Mouse (Mus musculus) CH12.LX (cell line): ENCODE data around the gene Ccdc167. TPM values are rescaled to one million over a fixed set of nuclear protein-coding genes. Genes with fewer than 3 reads are reported as not detected.
A peak's percentile ranks its signal among the peaks of the same experiment; 100 is the strongest.

Source experiments
- DNase-seq: peaks from one replicate; pipeline ENCODE4 v3.0.0-alpha.2; 2013; ENCODE audit errors: extremely low read depth
- H3K27ac ChIP-seq: 2 replicates; pipeline ENCODE4 v1.5.1; 2012; ENCODE audit warnings: low read depth, mild to moderate bottlenecking, control low read depth, moderate library complexity; ENCODE audit not compliant: insufficient read depth
- H3K27me3 ChIP-seq: replicated peaks from 2 replicates; pipeline ENCODE3; 2012; ENCODE audit warnings: inconsistent platforms
- H3K36me3 ChIP-seq, 2 experiments: replicated peaks in 1 of 2; 2 replicates each; pipeline versions ENCODE3 to v1.6.1; 2012; ENCODE audit warnings: inconsistent platforms in 1 of 2, low read length in 1 of 2, mild to moderate bottlenecking in 1 of 2, mixed read lengths in 1 of 2, moderate library complexity in 1 of 2; ENCODE audit not compliant: control insufficient read depth in 1 of 2, insufficient read depth in 1 of 2
- H3K4me1 ChIP-seq, 2 experiments: 2 replicates each; pipeline ENCODE4 v1.6.1; 2012; ENCODE audit warnings: inconsistent platforms in 1 of 2, moderate library complexity in 1 of 2; ENCODE audit not compliant: insufficient read depth in 2 of 2, control insufficient read depth in 1 of 2
- H3K4me2 ChIP-seq: 2 replicates; pipeline ENCODE4 v1.6.1; 2012; ENCODE audit warnings: low read depth, mild to moderate bottlenecking, control low read depth; ENCODE audit not compliant: poor library complexity, insufficient read depth, severe bottlenecking
- H3K4me3 ChIP-seq, 3 experiments: fragments of 150-350 bp in 1 of 3; sonication (generic) in 1 of 3; replicated peaks in 1 of 3; 2 replicates each; pipeline versions ENCODE3 to v1.5.1; 2011 to 2012; ENCODE audit warnings: low read depth in 2 of 3, low read length in 2 of 3, mild to moderate bottlenecking in 2 of 3, moderate library complexity in 2 of 3, control low read depth in 1 of 3, improper control_type of control experiment in 1 of 3, inconsistent platforms in 1 of 3, mixed read lengths in 1 of 3; ENCODE audit not compliant: poor library complexity in 1 of 3
- H3K79me2 ChIP-seq: replicated peaks from 2 replicates; pipeline ENCODE4 v1.6.1; 2012; ENCODE audit warnings: mild to moderate bottlenecking, moderate library complexity; ENCODE audit not compliant: control insufficient read depth, poor library complexity, insufficient read depth, severe bottlenecking; ENCODE audit errors: extremely low read depth
- H3K9ac ChIP-seq: 2 replicates; pipeline ENCODE4 v1.6.1; 2012; ENCODE audit warnings: low read depth, mild to moderate bottlenecking, control low read depth, moderate library complexity; ENCODE audit not compliant: insufficient read depth
- H3K9me3 ChIP-seq: replicated peaks from 2 replicates; pipeline ENCODE3; 2012; ENCODE audit warnings: low read length, inconsistent platforms, mixed read lengths
- BHLHE40 ChIP-seq: IDR thresholded peaks from 2 replicates; pipeline ENCODE4 v1.6.1; 2011; ENCODE audit warnings: mild to moderate bottlenecking, low read depth, low read length, improper control_type of control experiment
- CHD1 ChIP-seq: IDR thresholded peaks from 2 replicates; pipeline ENCODE4 v1.6.1; 2012; ENCODE audit warnings: low read depth, low read length, improper control_type of control experiment, inconsistent platforms
- E2F4 ChIP-seq: IDR thresholded peaks from 2 replicates; pipeline ENCODE4 v1.6.1; 2011; ENCODE audit warnings: low read depth, low read length, improper control_type of control experiment; ENCODE audit not compliant: insufficient replicate concordance
- JUN ChIP-seq: IDR thresholded peaks from 2 replicates; pipeline ENCODE4 v1.6.1; 2011; ENCODE audit warnings: low read depth, mild to moderate bottlenecking, low read length, improper control_type of control experiment, moderate library complexity; ENCODE audit not compliant: insufficient read depth
- KAT2A ChIP-seq: IDR thresholded peaks from 2 replicates; pipeline ENCODE4 v1.6.1; 2012; ENCODE audit warnings: low read length, improper control_type of control experiment, inconsistent platforms; ENCODE audit not compliant: insufficient replicate concordance
- MAX ChIP-seq: IDR thresholded peaks from 2 replicates; pipeline ENCODE4 v1.6.1; 2011; ENCODE audit warnings: low read length, improper control_type of control experiment
- MEF2A ChIP-seq: IDR thresholded peaks from 2 replicates; pipeline ENCODE4 v1.6.1; 2014; ENCODE audit warnings: low read depth, mild to moderate bottlenecking, inconsistent platforms, low read length, improper control_type of control experiment, borderline replicate concordance
- MYC ChIP-seq: IDR thresholded peaks from 2 replicates; pipeline ENCODE4 v1.6.1; 2011; ENCODE audit warnings: low read depth, mild to moderate bottlenecking, improper control_type of control experiment, low read length
- NELFE ChIP-seq: IDR thresholded peaks from 2 replicates; pipeline ENCODE4 v1.6.1; 2011; ENCODE audit warnings: low read depth, low read length, improper control_type of control experiment
- PAX5 ChIP-seq: IDR thresholded peaks from 2 replicates; pipeline ENCODE4 v1.6.1; 2012; ENCODE audit warnings: low read length, inconsistent platforms, mixed read lengths
- POLR2A ChIP-seq: IDR thresholded peaks from 2 replicates; pipeline ENCODE4 v1.6.1; 2011; ENCODE audit warnings: low read depth, mild to moderate bottlenecking, improper control_type of control experiment, low read length
- POLR2AphosphoS2 ChIP-seq: IDR thresholded peaks from 2 replicates; pipeline ENCODE4 v1.6.1; 2011; ENCODE audit warnings: low read depth, low read length, improper control_type of control experiment
- RCOR1 ChIP-seq: conservative IDR thresholded peaks from 2 replicates; pipeline ENCODE4 v1.6.1; 2012; ENCODE audit warnings: low read depth, mild to moderate bottlenecking, inconsistent platforms, low read length, improper control_type of control experiment
- SIN3A ChIP-seq: IDR thresholded peaks from 2 replicates; pipeline ENCODE4 v1.6.1; 2012; ENCODE audit warnings: low read length, improper control_type of control experiment, inconsistent platforms
- TBP ChIP-seq: conservative IDR thresholded peaks from 2 replicates; pipeline ENCODE4 v1.6.1; 2011; ENCODE audit warnings: low read depth, low read length, improper control_type of control experiment
- TCF12 ChIP-seq: IDR thresholded peaks from 2 replicates; pipeline ENCODE4 v1.6.1; 2014; ENCODE audit warnings: low read depth, mild to moderate bottlenecking, inconsistent platforms, low read length, improper control_type of control experiment
- UBTF ChIP-seq: IDR thresholded peaks from 2 replicates; pipeline ENCODE4 v1.6.1; 2012; ENCODE audit warnings: low read depth, mild to moderate bottlenecking, inconsistent platforms, low read length, improper control_type of control experiment, moderate library complexity
- ZNF384 ChIP-seq: IDR thresholded peaks from 2 replicates; pipeline ENCODE4 v1.6.1; 2012; ENCODE audit warnings: low read depth, low read length, improper control_type of control experiment, inconsistent platforms
- dilution Hi-C: fragments of 300-500 bp; cut with MboI; formaldehyde crosslinking; loops from 2 replicates; pipeline ENCODE4 v1.14.3; 2020; ENCODE audit warnings: low sequenced_read_pairs; ENCODE audit not compliant: extremely low pct_unique_long_range_greater_than_20kb, extremely low pct_ligation_motif_present
- in situ Hi-C: fragments of 300-500 bp; cut with MboI; formaldehyde crosslinking; loops from 3 replicates; pipeline ENCODE4 v1.14.3; 2019; ENCODE audit warnings: low sequenced_read_pairs, low pct_ligation_motif_present, low pct_unique_long_range_greater_than_20kb, mixed read lengths
- polyA plus RNA-seq: library from polyadenylated mRNA; unstranded; fragments of >175 nt; gene quantifications from 2 replicates; pipeline ENCODE4 v1.2.1, GENCODE M21; 2012; ENCODE audit warnings: low read depth; ENCODE audit not compliant: insufficient read length
- total RNA-seq, 2 experiments: library from RNA; depleted of rRNA; stranded (reverse); fragments of 300-350 nt in 1 of 2; fragments of >200 nt in 1 of 2; gene quantifications; 2 replicates each; pipeline ENCODE4 v1.2.3; 2012 to 2014

Gene Ccdc167
- total and polyA plus RNA-seq, 3 experiments: 8.8 to 18.7 (median 12.0) TPM

- TF ChIP-seq E2F4: no peak
- no peak for TF ChIP-seq ZNF384
- no peak for TF ChIP-seq KAT2A
- TF ChIP-seq CHD1: no peak
- peak; percentile 70; the same call in 1 of the 2 replicates for TF ChIP-seq MYC
- peak; percentile 59 for TF ChIP-seq SIN3A
Measured at GRCm38 (mm10) chr17:29711745-29712431, 5.0 kb downstream of the Ccdc167 start (continued).

GRCm38 (mm10) chr17:29711076-29711744, 5.6 kb downstream of the Ccdc167 start:
- dilution Hi-C loops: no loop called here
- H3K79me2 ChIP-seq: peaks cover 7% of the 10 kb centered on the region
- in situ Hi-C loops: loop anchor here (10.0 kb wide), 1 partner anchor 54 kb away; no protein-coding TSS in a partner anchor
- peaks cover 2% of the 10 kb centered on the region for H3K9me3 ChIP-seq
- DNase-seq: no peak
- peaks cover 8 to 46% of the 10 kb centered on the region in 2 experiments for H3K36me3 ChIP-seq
- H3K9ac ChIP-seq: peak overlapping the region; percentile 30; the same call in 1 of the 2 replicates
- H3K27me3 ChIP-seq: no peaks in the 10 kb centered on the region
- peak overlapping the region; percentile 65 for H3K27ac ChIP-seq
- peak overlapping the region in 2 of 3 experiments; percentile 16 to 19 for H3K4me3 ChIP-seq
- peak overlapping the region; percentile 58 for H3K4me2 ChIP-seq
- no peak for TF ChIP-seq JUN
- TF ChIP-seq MAX: no peak
- TF ChIP-seq BHLHE40: no peak
- TF ChIP-seq PAX5: no peak
- TF ChIP-seq E2F4: no peak
- no peak for TF ChIP-seq POLR2A
- TF ChIP-seq RCOR1: no peak
- TF ChIP-seq TCF12: no peak
- no peak for TF ChIP-seq NELFE
- no peak for TF ChIP-seq MEF2A
- TF ChIP-seq POLR2AphosphoS2: no peak
- TF ChIP-seq UBTF: no peak
- TF ChIP-seq TBP: no peak
- H3K4me1 ChIP-seq: peaks cover 30 to 88% of the 10 kb centered on the region in 2 experiments
